Mouse (Mus musculus) brain, embryonic 14.5 days (tissue): ENCODE data around the gene Ddx27.

Experiments used
- CTCF ChIP-seq: fragments of 200-500 bp; IDR thresholded peaks from 2 replicates; pipeline ENCODE4 v1.5.1; 2012; ENCODE audit warnings: inconsistent platforms, mild to moderate bottlenecking, moderate library complexity, borderline replicate concordance; ENCODE audit not compliant: insufficient read depth, insufficient read length; ENCODE audit errors: extremely low read depth
- POLR2A ChIP-seq: fragments of 200-500 bp; IDR thresholded peaks from 2 replicates; pipeline ENCODE4 v1.6.1; 2012; ENCODE audit warnings: mild to moderate bottlenecking, inconsistent platforms, borderline replicate concordance; ENCODE audit not compliant: poor library complexity, insufficient read depth, insufficient read length, severe bottlenecking; ENCODE audit errors: extremely low read depth

GRCm38 (mm10) chr2:166977490-166977889, 37.5 kb upstream of the Ddx27 start:
- TF ChIP-seq CTCF (no peak), POLR2A (no peak)
